Mouse (Mus musculus): ENCODE measurements around the gene A130010J15Rik. TPM values are rescaled to one million over a fixed set of nuclear protein-coding genes. Genes with fewer than 3 reads are reported as not detected.

Gene A130010J15Rik
- polyA plus RNA-seq, 1 experiment, result 2.5 TPM

GRCm38 (mm10) chr1:193145101-193145500 lies 22.7 kb upstream of the A130010J15Rik start:
- TF ChIP-seq GATA1 (IDR thresholded peaks at IDR 0.05; ENCODE audit: low read length), result no peak

DNA sequence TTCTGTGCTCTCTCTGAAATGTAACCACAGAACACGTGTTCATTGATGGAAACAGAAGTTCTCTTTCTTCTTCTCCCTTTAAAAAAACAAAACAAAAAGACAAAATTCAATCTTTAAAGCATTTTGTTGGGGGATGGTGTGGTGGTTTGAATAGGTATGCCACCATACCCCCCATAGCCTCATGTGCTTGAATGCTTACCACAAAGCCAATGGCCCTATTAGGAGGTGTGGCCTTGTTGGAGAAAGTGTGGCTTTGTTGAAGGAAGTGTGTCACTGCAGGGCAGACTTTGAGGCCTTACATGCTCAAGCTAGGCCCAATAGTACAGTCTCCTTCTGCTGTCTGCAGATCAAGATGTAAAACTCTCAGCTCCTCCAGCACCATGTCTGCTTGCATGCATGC lies 21.4 kb upstream of the A130010J15Rik start:
- TF ChIP-seq GATA1 (IDR thresholded peaks at IDR 0.05; ENCODE audit: low read length), result no peak

DNA sequence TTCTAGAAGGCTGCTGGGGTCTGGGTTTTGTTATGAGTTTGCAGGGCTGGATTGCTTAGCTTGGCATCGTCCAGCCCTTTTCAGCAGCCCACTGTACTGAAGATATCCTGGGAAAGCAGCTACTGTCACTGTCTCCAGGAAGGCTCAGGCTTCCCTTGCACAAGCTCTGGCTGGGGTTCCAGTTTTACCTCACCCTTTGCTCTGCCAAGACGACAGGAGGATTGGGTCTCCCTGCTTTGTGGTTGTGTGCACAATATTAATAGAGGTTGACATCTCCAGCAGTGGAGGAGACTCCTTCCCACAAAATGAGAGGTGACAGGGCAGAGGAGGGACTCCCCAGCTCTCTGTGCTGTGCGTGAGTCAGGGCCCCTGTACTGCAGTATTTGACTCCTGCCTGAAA lies 18.6 kb upstream of the A130010J15Rik start:
- TF ChIP-seq GATA1 (IDR thresholded peaks at IDR 0.05; ENCODE audit: low read length), result no peak

- no peak for TF ChIP-seq GATA1 (IDR thresholded peaks at IDR 0.05; ENCODE audit: low read length)
These were observed 16.7 kb upstream of the A130010J15Rik start for GRCm38 (mm10) chr1:193151134-193151533.

DNA sequence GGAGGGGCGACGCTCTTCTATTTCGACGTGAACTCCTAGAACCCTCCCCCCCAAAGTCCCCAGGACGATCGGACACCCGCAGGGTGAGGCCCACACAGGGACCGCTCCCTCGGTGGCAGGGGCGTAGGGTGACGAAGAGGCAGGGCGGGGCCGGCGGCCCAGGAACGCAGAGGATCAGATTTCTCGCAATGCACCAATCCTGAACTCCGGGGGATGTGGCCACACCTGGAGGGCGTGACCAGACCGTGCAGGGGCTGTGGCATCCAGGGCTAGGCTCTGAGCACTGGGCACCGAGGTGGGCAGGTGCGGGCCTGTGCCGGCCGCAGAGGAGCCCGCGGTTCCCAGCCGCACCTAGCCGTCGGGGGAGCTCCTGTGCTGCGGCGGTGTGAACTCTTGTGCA lies 15.0 kb upstream of the A130010J15Rik start, which contains the start of gene Irf6:
Gene Irf6, plus strand, starts transcription at position 240 of the 400 bp plus-strand sequence.
- TF ChIP-seq GATA1 (IDR thresholded peaks at IDR 0.05; ENCODE audit: low read length), result no peak

- TF ChIP-seq GATA1 (IDR thresholded peaks at IDR 0.05; ENCODE audit: low read length), result no peak
These were observed 14.3 kb upstream of the A130010J15Rik start for GRCm38 (mm10) chr1:193153561-193153960.

GRCm38 (mm10) chr1:193156316-193157110 lies 11.3 kb upstream of the A130010J15Rik start:
- TF ChIP-seq GATA1 (IDR thresholded peaks at IDR 0.05; ENCODE audit: low read length), result no peak

DNA sequence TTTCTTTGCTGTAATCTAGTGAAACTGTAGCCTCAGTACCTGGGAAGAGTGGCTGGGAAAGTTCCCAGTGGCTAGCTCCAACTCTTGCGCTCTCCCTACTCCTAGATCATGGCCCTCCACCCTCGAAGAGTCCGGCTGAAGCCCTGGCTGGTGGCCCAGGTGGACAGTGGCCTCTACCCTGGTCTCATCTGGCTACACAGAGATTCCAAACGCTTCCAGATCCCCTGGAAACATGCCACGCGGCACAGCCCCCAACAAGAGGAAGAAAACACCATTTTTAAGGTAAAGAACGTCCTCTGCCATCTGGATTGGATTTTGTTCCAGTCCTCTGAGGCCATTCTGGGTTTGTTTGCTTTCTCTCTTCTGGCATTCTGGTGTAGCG lies 10.7 kb upstream of the A130010J15Rik start:
- TF ChIP-seq GATA1 (IDR thresholded peaks at IDR 0.05; ENCODE audit: low read length), result no peak

- no peak for TF ChIP-seq GATA1 (IDR thresholded peaks at IDR 0.05; ENCODE audit: low read length)
These were observed 8.7 kb upstream of the A130010J15Rik start for GRCm38 (mm10) chr1:193159163-193159562.

- no peak for TF ChIP-seq GATA1 (IDR thresholded peaks at IDR 0.05; ENCODE audit: low read length)
These were observed 8.2 kb upstream of the A130010J15Rik start for GRCm38 (mm10) chr1:193159613-193160012.

GRCm38 (mm10) chr1:193160317-193161032 lies 7.4 kb upstream of the A130010J15Rik start:
- no peak for TF ChIP-seq GATA1 (IDR thresholded peaks at IDR 0.05; ENCODE audit: low read length)

DNA sequence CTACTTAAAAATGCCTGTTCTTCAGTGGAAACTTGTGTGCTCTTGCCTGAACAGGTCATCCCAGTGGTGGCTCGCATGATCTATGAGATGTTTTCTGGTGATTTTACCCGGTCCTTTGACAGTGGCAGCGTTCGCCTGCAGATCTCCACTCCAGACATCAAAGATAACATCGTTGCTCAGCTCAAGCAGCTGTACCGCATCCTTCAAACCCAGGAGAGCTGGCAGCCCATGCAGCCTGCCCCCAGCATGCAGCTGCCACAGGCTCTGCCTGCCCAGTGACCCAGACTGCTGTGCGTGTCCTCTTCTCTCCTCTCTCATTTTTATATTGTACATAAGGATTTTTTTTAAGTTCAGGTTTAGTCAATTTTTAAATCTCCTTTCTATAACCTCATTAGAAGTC lies 1.4 kb downstream of the A130010J15Rik start:
- TF ChIP-seq GATA1 (IDR thresholded peaks at IDR 0.05; ENCODE audit: low read length), result no peak

DNA sequence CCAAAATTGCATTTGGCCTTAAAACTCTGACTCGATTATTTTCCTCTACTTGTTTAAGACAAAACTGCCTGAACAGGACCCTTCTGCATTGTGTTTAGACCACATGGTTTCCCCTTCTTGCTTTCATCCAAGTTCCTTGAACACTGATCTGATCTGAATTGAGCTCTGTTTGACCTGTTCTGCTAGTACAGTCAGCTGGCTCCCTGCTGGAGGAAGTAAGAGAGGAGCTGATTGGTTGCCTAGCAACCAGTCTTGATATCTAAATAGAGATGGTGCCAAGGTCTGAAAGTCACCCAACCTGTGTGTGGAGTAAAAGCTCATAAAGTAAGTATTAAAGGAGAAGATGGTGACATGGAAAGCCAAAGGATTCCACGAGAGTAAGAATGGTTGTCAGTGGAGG lies 2.0 kb downstream of the A130010J15Rik start:
- no peak for TF ChIP-seq GATA1 (IDR thresholded peaks at IDR 0.05; ENCODE audit: low read length)

DNA sequence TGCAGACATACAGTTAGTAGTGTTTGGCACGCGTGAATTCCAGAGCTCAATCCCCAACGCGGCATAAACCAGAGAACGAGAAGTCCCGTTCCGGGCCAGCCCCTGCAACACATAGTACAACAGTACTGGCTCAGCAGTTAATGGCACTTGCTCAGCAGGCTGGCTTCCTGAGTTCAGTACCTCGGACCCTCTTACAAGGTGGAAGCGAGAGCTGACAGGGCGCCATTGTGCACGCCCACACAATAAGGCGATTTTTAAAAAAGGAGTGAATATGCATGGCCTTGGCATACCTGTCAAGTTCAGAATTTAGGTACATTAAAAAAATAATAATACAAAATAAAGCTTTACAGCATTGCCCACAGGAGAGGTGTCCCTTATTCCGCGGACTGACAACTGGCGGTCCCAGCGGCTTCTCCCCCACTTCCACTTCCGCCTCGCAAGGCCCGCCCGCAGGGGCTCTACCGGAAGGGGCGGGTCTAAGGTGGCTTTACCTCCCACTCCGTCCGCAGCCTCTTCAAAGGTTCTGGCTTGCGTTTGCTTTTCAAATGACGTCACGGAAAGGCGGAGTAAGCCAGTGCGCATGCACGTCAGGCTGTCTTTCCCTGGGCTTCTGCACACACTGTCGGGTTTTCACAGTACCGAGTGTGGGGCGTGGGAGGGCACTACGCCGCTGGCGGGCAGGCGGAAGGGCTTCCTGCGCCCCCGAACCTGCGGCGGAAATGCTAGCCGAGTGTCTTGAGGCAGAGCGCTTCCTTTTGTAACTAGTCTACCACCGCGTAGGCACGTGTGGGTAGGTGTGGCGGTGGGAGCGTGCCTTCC lies 5.4 kb downstream of the A130010J15Rik start:
- no peak for TF ChIP-seq GATA1 (IDR thresholded peaks at IDR 0.05; ENCODE audit: low read length)

DNA sequence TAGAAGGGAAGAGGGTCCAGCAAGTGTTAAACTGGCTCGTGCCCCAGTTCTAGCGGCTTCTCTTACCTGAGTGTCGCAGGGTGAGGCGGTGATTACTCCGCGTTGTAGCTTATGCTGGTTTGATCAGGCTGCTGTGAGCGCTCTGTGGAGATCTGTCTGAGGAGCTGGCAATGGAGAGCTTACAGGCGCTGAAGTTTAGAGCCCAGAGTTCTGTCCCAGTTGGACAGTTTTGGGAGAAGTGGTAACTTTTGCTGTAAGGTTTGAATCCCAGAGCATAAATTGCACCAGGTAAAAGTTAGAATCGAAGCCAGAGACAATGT lies 5.9 kb downstream of the A130010J15Rik start:
- no peak for TF ChIP-seq GATA1 (IDR thresholded peaks at IDR 0.05; ENCODE audit: low read length)

DNA sequence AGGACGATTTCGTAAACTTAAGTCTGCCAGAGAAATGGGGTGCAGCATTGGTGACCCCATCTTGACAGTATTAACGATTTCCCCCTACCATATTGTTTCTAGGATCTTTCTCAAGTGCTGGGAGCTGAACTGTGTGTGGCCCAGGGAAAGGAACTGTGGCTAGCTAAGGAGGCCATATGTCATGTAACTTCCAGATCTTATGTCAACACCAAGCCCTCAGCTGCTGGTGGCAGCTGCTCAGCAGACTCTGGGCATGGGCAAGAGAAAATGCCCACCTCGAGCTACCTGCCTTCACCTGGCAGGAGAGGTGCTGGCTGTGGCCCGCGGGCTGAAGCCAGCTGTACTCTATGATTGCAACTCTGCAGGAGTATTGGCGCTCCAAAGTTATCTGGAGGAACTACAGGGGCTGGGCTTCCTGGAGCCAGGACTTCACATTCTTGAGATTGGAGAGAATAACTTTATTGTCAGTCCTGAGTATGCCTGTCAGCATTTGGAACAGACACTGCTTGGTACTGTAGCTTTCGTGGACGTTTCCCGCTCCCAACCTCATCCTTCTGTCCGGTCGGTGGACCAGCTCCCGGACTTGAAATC lies 6.4 kb downstream of the A130010J15Rik start:
- no peak for TF ChIP-seq GATA1 (IDR thresholded peaks at IDR 0.05; ENCODE audit: low read length)
